Mouse (Mus musculus) heart, embryonic 12.5 days (tissue): ENCODE results near the gene Mpst. TPM values are rescaled to one million over a fixed set of nuclear protein-coding genes. Genes with fewer than 3 reads are reported as not detected.

Source experiments
- ATAC-seq: fragments of 200-750 bp; cut with Nextera tagmentation; 2 replicates; pipeline ENCODE4 v1.8.0; 2017; ENCODE audit warnings: moderate TSS enrichment, moderate library complexity; ENCODE audit not compliant: insufficient number of reproducible peaks, low FRiP score
- H3K27ac ChIP-seq: fragments of 300-500 bp; sonication (generic); 2 replicates; pipeline ENCODE4 v1.5.1; 2016; ENCODE audit warnings: mild to moderate bottlenecking, moderate library complexity; ENCODE audit not compliant: poor library complexity, severe bottlenecking
- H3K27me3 ChIP-seq: fragments of 300-500 bp; sonication (generic); replicated peaks from 2 replicates; pipeline ENCODE4 v1.6.1; 2016; ENCODE audit warnings: mild to moderate bottlenecking, moderate library complexity
- H3K36me3 ChIP-seq: fragments of 300-500 bp; sonication (generic); 2 replicates; pipeline ENCODE4 v1.6.1; 2016; ENCODE audit warnings: mild to moderate bottlenecking, moderate library complexity
- H3K4me1 ChIP-seq: fragments of 300-500 bp; sonication (generic); replicated peaks from 2 replicates; pipeline ENCODE4 v1.6.1; 2016; ENCODE audit warnings: mild to moderate bottlenecking
- H3K4me2 ChIP-seq: fragments of 300-500 bp; sonication (generic); 2 replicates; pipeline ENCODE4 v1.6.1; 2016; ENCODE audit warnings: mild to moderate bottlenecking, moderate library complexity
- H3K4me3 ChIP-seq: fragments of 300-500 bp; sonication (generic); 2 replicates; pipeline ENCODE4 v1.5.1; 2016; ENCODE audit warnings: mild to moderate bottlenecking
- H3K9ac ChIP-seq: fragments of 300-500 bp; sonication (generic); 2 replicates; pipeline ENCODE4 v1.6.1; 2016; ENCODE audit warnings: mild to moderate bottlenecking, moderate library complexity
- H3K9me3 ChIP-seq: fragments of 300-500 bp; sonication (generic); replicated peaks from 2 replicates; pipeline ENCODE4 v1.6.1; 2016; ENCODE audit warnings: mild to moderate bottlenecking, moderate library complexity
- WGBS: fragments of 180-500 bp; shearing (Covaris S2); methylation state at CpG from one replicate; pipeline ENCODE4 v1.1.7; 2016; 5-methylcytosine and 5-hydroxymethylcytosine counted together
- polyA plus RNA-seq: library from polyadenylated mRNA; unstranded; fragments of >200 nt; fragmentation: Nextera tagmentation; extraction: Ambion mirVana; gene quantifications from 2 replicates; pipeline ENCODE4 v1.2.1, GENCODE M21; 2016

Mpst gene
- polyA plus RNA-seq, 1 experiment from 2014 or later = 1.1 TPM

- 44% methylated on average over 1 of the region's 1 CpGs for WGBS
- Histone ChIP-seq H3K36me3 (no peaks in the 10 kb centered on the region), H3K4me2 (peak overlapping the region; percentile 17; the same call in 1 of the 2 replicates), H3K4me3 (no peak overlapping the region), H3K9me3 (no peaks in the 10 kb centered on the region), H3K9ac (peak overlapping the region; percentile 4; the same call in 1 of the 2 replicates), H3K4me1 (peaks cover 53% of the 10 kb centered on the region), H3K27ac (0 out of 2 replicates have a peak overlapping the region, but pooled peaks have one; percentile 11), H3K27me3 (peaks cover 16% of the 10 kb centered on the region)
- ATAC-seq = no peak
Observed at GRCm38 (mm10) chr15:78403896-78404295, 2.3 kb upstream of the Mpst start.

GRCm38 (mm10) chr15:78405098-78405497, 1.1 kb upstream of the Mpst start:
- Histone ChIP-seq H3K9me3 (no peaks in the 10 kb centered on the region), H3K9ac (peak overlapping the region; percentile 83; the same call in 1 of the 2 replicates), H3K4me2 (peak overlapping the region; percentile 90), H3K27ac (no peak overlapping the region), H3K27me3 (peaks cover 28% of the 10 kb centered on the region), H3K36me3 (no peaks in the 10 kb centered on the region), H3K4me1 (peaks cover 59% of the 10 kb centered on the region), H3K4me3 (peak overlapping the region; percentile 69)
- 55% methylated on average over 11 of the region's 11 CpGs for WGBS
- no peak for ATAC-seq

GRCm38 (mm10) chr15:78405517-78406211, 552 bp upstream of the Mpst start, which contains the start of gene Tst:
Gene Tst (minus strand): TSS chr15:78405907.
- Histone ChIP-seq H3K27me3 (peaks cover 34% of the 10 kb centered on the region), H3K9ac (peak within 1 kb of the TSS; percentile 83), H3K9me3 (no peaks in the 10 kb centered on the region), H3K4me3 (peak within 1 kb of the TSS; percentile 69), H3K27ac (peak within 1 kb of the TSS; percentile 89), H3K36me3 (no peaks in the 10 kb centered on the region), H3K4me1 (peaks cover 64% of the 10 kb centered on the region), H3K4me2 (peak within 1 kb of the TSS; percentile 90)
- WGBS = 2% methylated on average over 34 of the region's 34 CpGs
- ATAC-seq = peak; percentile 67

- no peak for ATAC-seq
- no peaks in the 10 kb centered on the region for H3K36me3 ChIP-seq
- WGBS = 15% methylated on average over 12 of the region's 12 CpGs
- H3K4me1 ChIP-seq = peaks cover 46% of the 10 kb centered on the region
- H3K4me2 ChIP-seq = peak overlapping the region; percentile 71
- H3K4me3 ChIP-seq = peak overlapping the region; percentile 41
- H3K9ac ChIP-seq = peak overlapping the region; percentile 51
- H3K9me3 ChIP-seq = no peaks in the 10 kb centered on the region
- no peak overlapping the region for H3K27ac ChIP-seq
- peaks cover 50% of the 10 kb centered on the region for H3K27me3 ChIP-seq
Observed at GRCm38 (mm10) chr15:78409570-78410052, 3.4 kb downstream of the Mpst start.

GRCm38 (mm10) chr15:78413083-78413718, 7.0 kb downstream of the Mpst start:
- H3K4me1 ChIP-seq = peaks cover 24% of the 10 kb centered on the region
- H3K36me3 ChIP-seq = no peaks in the 10 kb centered on the region
- WGBS = 80% methylated on average over 14 of the region's 14 CpGs
- H3K27me3 ChIP-seq = peaks cover 41% of the 10 kb centered on the region
- no peak overlapping the region for H3K4me3 ChIP-seq
- H3K9me3 ChIP-seq = no peaks in the 10 kb centered on the region
- H3K9ac ChIP-seq = no peak overlapping the region
- H3K27ac ChIP-seq = peak overlapping the region; percentile 13; the same call in 1 of the 2 replicates
- no peak overlapping the region for H3K4me2 ChIP-seq
- peak; percentile 86 for ATAC-seq

GRCm38 (mm10) chr15:78413719-78414117, 7.5 kb downstream of the Mpst start:
- H3K27ac ChIP-seq = no peak overlapping the region
- ATAC-seq = no peak

GRCm38 (mm10) chr15:78414157-78414556, 7.9 kb downstream of the Mpst start:
- peaks cover 24% of the 10 kb centered on the region for H3K4me1 ChIP-seq
- H3K9ac ChIP-seq = no peak overlapping the region
- peaks cover 38% of the 10 kb centered on the region for H3K27me3 ChIP-seq
- no peak overlapping the region for H3K4me3 ChIP-seq
- WGBS = 92% methylated on average over 8 of the region's 8 CpGs
- no peak overlapping the region for H3K27ac ChIP-seq
- ATAC-seq = no peak
- no peak overlapping the region for H3K4me2 ChIP-seq
- no peaks in the 10 kb centered on the region for H3K9me3 ChIP-seq
- no peaks in the 10 kb centered on the region for H3K36me3 ChIP-seq

More at GRCm38 (mm10) chr15:78413719-78414117, 7.5 kb downstream of the Mpst start:
- H3K9ac ChIP-seq = no peak overlapping the region
- H3K4me3 ChIP-seq = no peak overlapping the region
- 47% methylated on average over 1 of the region's 1 CpGs for WGBS
- H3K4me1 ChIP-seq = peaks cover 24% of the 10 kb centered on the region
- H3K27me3 ChIP-seq = peaks cover 38% of the 10 kb centered on the region
- no peaks in the 10 kb centered on the region for H3K36me3 ChIP-seq
- H3K9me3 ChIP-seq = no peaks in the 10 kb centered on the region
- no peak overlapping the region for H3K4me2 ChIP-seq

- Histone ChIP-seq H3K4me2 (no peak overlapping the region), H3K9ac (no peak overlapping the region), H3K4me1 (peaks cover 9% of the 10 kb centered on the region), H3K27ac (no peak overlapping the region), H3K4me3 (no peak overlapping the region), H3K9me3 (no peaks in the 10 kb centered on the region), H3K27me3 (peaks cover 28% of the 10 kb centered on the region), H3K36me3 (no peaks in the 10 kb centered on the region)
- 42% methylated on average over 4 of the region's 4 CpGs for WGBS
- ATAC-seq = no peak
Observed at GRCm38 (mm10) chr15:78416937-78417336, 10.7 kb downstream of the Mpst start.

GRCm38 (mm10) chr15:78420395-78420794, 14.2 kb downstream of the Mpst start:
- Histone ChIP-seq H3K4me3 (no peak overlapping the region), H3K27ac (no peak overlapping the region), H3K27me3 (peaks cover 49% of the 10 kb centered on the region), H3K36me3 (no peaks in the 10 kb centered on the region), H3K9ac (no peak overlapping the region), H3K9me3 (no peaks in the 10 kb centered on the region), H3K4me2 (no peak overlapping the region), H3K4me1 (no peaks in the 10 kb centered on the region)
- no peak for ATAC-seq
- 69% methylated on average over 13 of the region's 13 CpGs for WGBS

GRCm38 (mm10) chr15:78422046-78422956, 16.1 kb downstream of the Mpst start:
- no peak overlapping the region for H3K4me3 ChIP-seq
- peak; percentile 30; the same call in 1 of the 2 replicates for ATAC-seq
- H3K9ac ChIP-seq = no peak overlapping the region
- 17% methylated on average over 16 of the region's 16 CpGs for WGBS
- H3K27me3 ChIP-seq = peaks cover 49% of the 10 kb centered on the region
- no peaks in the 10 kb centered on the region for H3K4me1 ChIP-seq
- H3K27ac ChIP-seq = no peak overlapping the region
- no peaks in the 10 kb centered on the region for H3K9me3 ChIP-seq
- H3K4me2 ChIP-seq = peak overlapping the region; percentile 23; the same call in 1 of the 2 replicates
- no peaks in the 10 kb centered on the region for H3K36me3 ChIP-seq
